Mouse (Mus musculus) embryonic facial prominence, embryonic 11.5 days (tissue): ENCODE data around the gene Hsd3b7. TPM values are rescaled to one million over a fixed set of nuclear protein-coding genes. Genes with fewer than 3 reads are reported as not detected.

Source experiments
- ATAC-seq: fragments of 200-750 bp; cut with Nextera tagmentation; replicated peaks from 2 replicates; pipeline ENCODE4 v1.8.0; 2017; ENCODE audit warnings: low read depth; ENCODE audit not compliant: insufficient number of reproducible peaks, low FRiP score, low TSS enrichment
- DNase-seq: peaks from one replicate; pipeline ENCODE4 v3.0.0-alpha.2; 2015; ENCODE audit warnings: low spot score
- H3K27ac ChIP-seq: fragments of 300-500 bp; sonication (generic); replicated peaks from 2 replicates; pipeline ENCODE4 v1.5.1; 2014; ENCODE audit warnings: mild to moderate bottlenecking, low read depth, low read length, control low read depth
- H3K27me3 ChIP-seq: fragments of 300-500 bp; sonication (generic); 2 replicates; pipeline ENCODE4 v1.6.1; 2014; ENCODE audit warnings: mild to moderate bottlenecking, low read length, moderate library complexity, mixed read lengths; ENCODE audit not compliant: control insufficient read depth, insufficient read depth
- H3K36me3 ChIP-seq: fragments of 300-500 bp; sonication (generic); replicated peaks from 2 replicates; pipeline ENCODE4 v1.6.1; 2014; ENCODE audit warnings: low read depth, mild to moderate bottlenecking, low read length, moderate library complexity, mixed read lengths; ENCODE audit not compliant: control insufficient read depth, insufficient read depth
- H3K4me1 ChIP-seq: fragments of 300-500 bp; sonication (generic); 2 replicates; pipeline ENCODE4 v1.6.1; 2014; ENCODE audit warnings: low read length, mixed read lengths; ENCODE audit not compliant: control insufficient read depth, insufficient read depth
- H3K4me2 ChIP-seq: fragments of 300-500 bp; sonication (generic); 2 replicates; pipeline ENCODE4 v1.6.1; 2014; ENCODE audit warnings: low read depth, mild to moderate bottlenecking, control low read depth, low read length, moderate library complexity
- H3K4me3 ChIP-seq: fragments of 300-500 bp; sonication (generic); 2 replicates; pipeline ENCODE4 v1.5.1; 2014; ENCODE audit warnings: low read depth, low read length, control low read depth
- H3K9ac ChIP-seq: fragments of 300-500 bp; sonication (generic); replicated peaks from 2 replicates; pipeline ENCODE4 v1.6.1; 2014; ENCODE audit warnings: mild to moderate bottlenecking, control low read depth, low read length
- H3K9me3 ChIP-seq: fragments of 300-500 bp; sonication (generic); replicated peaks from 2 replicates; pipeline ENCODE4 v1.6.1; 2016; ENCODE audit warnings: mild to moderate bottlenecking, low read length, inconsistent platforms, mixed read lengths; ENCODE audit not compliant: control insufficient read depth
- WGBS: fragments of 180-500 bp; shearing (Covaris S2); extraction: QIAGEN DNeasy Blood & Tissue Kit; methylation state at CpG from one replicate; pipeline ENCODE4 v1.1.7; 2014; 5-methylcytosine and 5-hydroxymethylcytosine counted together
- polyA plus RNA-seq: library from polyadenylated mRNA; unstranded; fragments of >200 nt; fragmentation: Nextera tagmentation; extraction: Ambion mirVana; gene quantifications from 2 replicates; pipeline ENCODE4 v1.2.1, GENCODE M21; 2014

Hsd3b7 gene
- polyA plus RNA-seq, 1 experiment from 2014 or later: 8.2 TPM

DNA sequence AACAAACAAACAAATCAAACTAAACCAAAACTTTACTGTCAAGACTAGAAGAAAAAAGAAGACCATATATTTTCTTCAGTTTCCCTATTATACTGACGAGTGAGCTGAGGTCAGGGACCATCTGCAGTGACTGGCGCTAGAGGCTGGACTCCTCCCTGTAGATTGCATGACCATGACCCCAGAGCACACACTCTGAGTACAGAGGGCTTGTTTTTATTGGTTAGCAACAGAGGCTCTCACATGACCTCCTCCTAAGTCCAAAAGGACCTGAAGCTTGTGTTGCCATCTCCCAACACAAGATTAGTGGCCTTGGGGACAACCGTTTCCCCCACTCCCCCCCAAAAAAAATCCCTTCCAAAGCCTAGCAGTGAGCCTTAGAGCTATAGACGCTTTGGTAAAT lies 13.4 kb downstream of the Hsd3b7 start:
- H3K4me1 ChIP-seq: no peaks in the 10 kb centered on the region
- H3K9me3 ChIP-seq: no peaks in the 10 kb centered on the region
- H3K4me2 ChIP-seq: no peak overlapping the region
- WGBS: 86% methylated on average over 4 of the region's 4 CpGs
- DNase-seq (no peak), ATAC-seq (no peak)
- H3K27me3 ChIP-seq: no peaks in the 10 kb centered on the region
- H3K27ac ChIP-seq: no peak overlapping the region
- H3K9ac ChIP-seq: no peak overlapping the region
- no peak overlapping the region for H3K4me3 ChIP-seq
- H3K36me3 ChIP-seq: no peaks in the 10 kb centered on the region; the same call in 1 of the 2 replicates

DNA sequence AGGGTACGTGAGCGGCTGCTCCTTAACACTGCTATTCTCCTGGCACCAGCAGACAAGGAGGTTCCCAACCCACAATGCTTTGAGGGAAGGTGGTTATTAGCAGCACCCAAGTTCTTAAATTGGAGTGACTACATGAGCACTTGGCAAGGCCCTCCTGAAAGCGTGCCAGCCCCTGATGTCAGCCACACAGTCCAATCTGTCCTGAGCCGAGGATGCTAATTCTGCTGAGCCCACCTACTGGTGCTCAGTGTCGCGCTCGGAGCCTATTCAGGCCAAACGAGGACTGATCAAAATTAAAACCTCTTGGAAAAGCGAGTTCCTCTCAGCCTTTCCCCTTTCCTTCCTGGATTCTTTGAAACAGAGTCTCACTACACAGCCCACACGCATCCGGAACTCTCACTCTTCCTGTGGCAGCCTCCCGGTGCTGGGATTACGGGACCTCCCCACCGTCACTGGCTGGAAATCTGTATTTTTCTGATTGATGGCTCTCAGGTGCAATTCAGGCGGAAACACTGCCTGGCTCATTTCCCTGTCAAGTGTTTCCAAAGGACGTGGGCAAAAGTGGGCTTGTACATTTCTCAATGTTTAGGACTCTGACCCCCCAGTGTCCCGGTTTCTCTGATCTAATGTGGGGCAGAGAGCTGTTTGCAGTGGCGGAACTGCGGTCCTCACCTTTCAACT lies 14.0 kb downstream of the Hsd3b7 start:
- no peak for DNase-seq
- Histone ChIP-seq H3K4me1 (no peaks in the 10 kb centered on the region), H3K27ac (no peak overlapping the region), H3K27me3 (no peaks in the 10 kb centered on the region), H3K9ac (no peak overlapping the region), H3K36me3 (no peaks in the 10 kb centered on the region; the same call in 1 of the 2 replicates), H3K9me3 (no peaks in the 10 kb centered on the region), H3K4me2 (no peak overlapping the region), H3K4me3 (no peak overlapping the region)
- 87% methylated on average over 19 of the region's 19 CpGs for WGBS
- no peak for ATAC-seq

DNA sequence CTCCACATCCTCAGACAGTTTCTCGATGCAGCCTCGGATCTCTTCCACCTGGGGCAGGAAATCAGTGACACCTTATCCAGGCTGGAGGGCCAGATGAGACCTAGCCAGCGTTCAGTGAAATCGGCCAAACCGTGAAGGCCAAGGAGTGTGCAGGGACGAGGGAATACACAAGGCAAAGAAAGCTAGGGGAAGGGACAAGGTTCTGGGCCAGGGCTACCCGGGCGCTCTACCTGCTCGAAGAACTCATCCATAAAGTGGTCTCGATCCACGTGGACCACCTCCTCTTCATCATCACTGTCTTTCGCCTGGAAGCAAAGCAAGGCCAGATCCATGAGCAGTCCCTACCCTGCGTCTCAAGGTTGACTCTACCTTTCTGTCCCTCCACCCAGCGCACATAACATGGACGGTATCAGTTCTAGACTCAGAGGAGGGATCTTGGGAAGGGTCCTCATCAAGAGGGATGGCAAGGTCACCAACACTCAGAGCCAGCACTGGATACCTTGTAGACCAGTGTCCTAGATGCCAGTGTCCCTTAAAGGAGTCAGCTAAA lies 14.8 kb downstream of the Hsd3b7 start:
- Histone ChIP-seq H3K4me3 (no peak overlapping the region), H3K27ac (no peak overlapping the region), H3K27me3 (no peaks in the 10 kb centered on the region), H3K9me3 (no peaks in the 10 kb centered on the region), H3K9ac (no peak overlapping the region), H3K36me3 (no peaks in the 10 kb centered on the region; the same call in 1 of the 2 replicates), H3K4me2 (no peak overlapping the region), H3K4me1 (no peaks in the 10 kb centered on the region)
- DNase-seq (no peak), ATAC-seq (no peak)
- 89% methylated on average over 15 of the region's 15 CpGs for WGBS

DNA sequence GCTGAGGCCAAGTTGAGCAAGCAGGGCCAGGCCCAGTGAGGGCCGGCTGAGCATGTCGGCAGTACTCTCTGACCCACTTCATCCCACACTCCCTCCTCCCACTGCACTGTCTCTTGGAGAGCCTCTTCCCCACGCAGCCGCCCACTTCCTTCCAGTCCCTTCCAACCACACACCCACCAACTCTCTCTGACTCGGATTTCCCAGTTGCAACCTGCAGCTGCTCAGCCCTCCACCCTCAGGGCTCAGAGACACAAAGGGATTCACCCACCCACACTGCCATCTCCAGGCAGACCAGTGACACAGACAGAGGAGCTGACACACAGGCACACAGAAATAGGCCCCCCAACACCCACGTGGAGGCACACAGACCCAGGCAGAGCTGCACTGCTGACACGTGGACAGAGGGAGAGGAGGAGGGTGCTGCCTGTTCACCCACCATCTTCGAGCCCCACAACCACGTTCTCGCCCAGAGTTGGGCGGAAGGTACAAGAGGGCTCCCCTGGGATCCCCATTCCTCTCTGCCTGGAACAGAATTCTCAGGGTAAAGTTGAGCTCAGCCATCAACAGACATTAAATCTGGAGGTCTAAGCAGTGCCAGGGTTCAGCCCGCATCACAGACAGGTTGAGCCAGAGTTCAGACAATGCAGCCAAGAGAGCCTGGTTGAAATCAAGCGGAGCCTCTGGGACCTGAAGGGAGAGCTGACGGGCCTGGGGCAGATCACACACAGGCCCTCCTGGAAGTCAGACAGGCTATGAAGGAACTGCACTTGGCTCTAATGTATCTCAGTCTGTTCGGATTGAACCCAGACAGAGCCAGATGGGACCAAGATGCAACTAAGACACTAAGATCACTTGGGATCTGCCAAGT lies 15.8 kb downstream of the Hsd3b7 start:
- no peaks in the 10 kb centered on the region for H3K27me3 ChIP-seq
- H3K36me3 ChIP-seq: no peaks in the 10 kb centered on the region
- no peak overlapping the region for H3K9ac ChIP-seq
- DNase-seq (no peak), ATAC-seq (no peak; the same call in 1 of the 2 replicates)
- H3K4me3 ChIP-seq: no peak overlapping the region
- H3K4me2 ChIP-seq: no peak overlapping the region
- WGBS: 62% methylated on average over 15 of the region's 15 CpGs
- H3K4me1 ChIP-seq: no peaks in the 10 kb centered on the region
- no peaks in the 10 kb centered on the region for H3K9me3 ChIP-seq
- no peak overlapping the region for H3K27ac ChIP-seq

DNA sequence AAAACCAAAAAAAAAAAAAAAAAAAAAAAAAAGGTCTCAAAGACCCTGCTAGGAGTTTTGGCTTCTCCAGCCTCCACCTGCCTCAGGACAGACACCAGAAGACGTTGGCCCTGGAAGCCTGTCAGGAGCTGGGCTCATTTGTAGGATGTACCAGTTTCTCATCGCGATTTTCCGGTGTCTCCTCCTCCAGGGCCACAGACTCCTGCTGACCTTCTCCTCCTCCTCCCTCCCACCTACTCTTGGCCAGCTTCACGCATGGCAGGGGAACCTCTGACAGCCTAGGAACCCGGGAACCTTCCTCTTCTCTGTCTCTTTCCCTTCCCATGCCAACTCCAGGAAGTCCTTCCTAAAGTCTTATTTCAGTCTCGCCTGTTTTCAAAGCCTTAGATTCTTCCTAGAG lies 16.6 kb downstream of the Hsd3b7 start:
- ATAC-seq (no peak), DNase-seq (no peak)
- 72% methylated on average over 7 of the region's 7 CpGs for WGBS

DNA sequence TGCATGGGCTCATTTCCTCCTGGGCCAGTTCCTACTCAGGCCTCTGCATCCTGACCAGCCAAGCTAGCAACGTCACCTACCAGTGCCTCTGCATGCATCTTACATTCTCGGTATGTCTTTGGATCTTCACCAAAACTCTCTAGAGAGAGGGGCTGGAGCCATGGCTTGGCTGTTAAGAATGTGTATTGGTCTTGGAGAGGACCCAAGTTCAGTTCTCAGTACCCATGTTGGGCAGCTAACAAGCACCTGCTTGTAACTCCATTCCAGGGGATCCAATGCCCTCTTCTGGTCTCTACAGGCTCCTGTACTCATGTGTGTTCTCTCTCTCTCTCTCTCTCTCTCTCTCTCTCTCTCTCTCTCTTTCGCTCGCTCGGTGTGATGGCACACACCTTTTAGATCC lies 17.4 kb downstream of the Hsd3b7 start:
- ATAC-seq (no peak), DNase-seq (no peak)
- Histone ChIP-seq H3K36me3 (no peaks in the 10 kb centered on the region), H3K4me2 (no peak overlapping the region), H3K9ac (no peak overlapping the region), H3K4me3 (no peak overlapping the region), H3K27ac (no peak overlapping the region), H3K4me1 (no peaks in the 10 kb centered on the region), H3K27me3 (no peaks in the 10 kb centered on the region), H3K9me3 (no peaks in the 10 kb centered on the region)
- 96% methylated on average over 5 of the region's 5 CpGs for WGBS

More for the DNA sequence above, 16.6 kb downstream of the Hsd3b7 start:
- Histone ChIP-seq H3K36me3 (no peaks in the 10 kb centered on the region), H3K4me3 (no peak overlapping the region), H3K27ac (no peak overlapping the region), H3K27me3 (no peaks in the 10 kb centered on the region), H3K4me1 (no peaks in the 10 kb centered on the region), H3K9ac (no peak overlapping the region), H3K4me2 (no peak overlapping the region), H3K9me3 (no peaks in the 10 kb centered on the region)

DNA sequence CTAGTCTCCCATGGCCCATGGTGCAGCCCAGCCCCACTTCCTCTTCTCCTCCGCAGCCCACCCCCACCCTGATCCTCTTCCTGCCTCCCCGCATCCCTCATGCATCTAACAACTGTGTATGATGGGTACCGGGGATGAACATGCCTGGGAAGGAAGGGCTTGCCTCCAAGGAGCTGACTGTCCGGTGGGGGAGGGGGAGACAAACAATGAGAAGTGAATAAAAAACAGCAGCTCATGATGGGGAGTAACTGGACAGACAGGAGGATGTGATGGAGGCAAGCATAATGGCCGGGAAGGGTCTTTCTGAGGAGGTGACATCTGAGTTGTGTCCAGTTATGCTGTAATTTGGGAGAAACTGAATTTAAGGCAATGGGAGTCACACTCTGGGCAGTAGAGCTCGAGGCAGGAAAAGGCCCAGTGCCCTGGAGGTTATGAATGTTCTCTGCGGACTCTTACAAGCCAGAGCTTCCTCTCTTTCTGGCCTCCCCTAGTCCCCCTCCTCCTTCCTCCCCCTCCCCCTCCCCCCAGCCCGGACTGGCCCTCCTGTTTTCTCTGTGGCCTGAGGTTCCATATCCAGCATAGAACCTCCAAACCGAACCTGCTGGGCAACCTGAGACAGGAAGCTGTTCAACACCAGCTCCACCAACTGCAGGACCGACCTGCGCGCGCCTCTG lies 20.6 kb downstream of the Hsd3b7 start:
- no peak overlapping the region for H3K4me3 ChIP-seq
- WGBS: 56% methylated on average over 13 of the region's 13 CpGs
- no peak for DNase-seq
- no peak overlapping the region for H3K9ac ChIP-seq
- H3K4me1 ChIP-seq: no peaks in the 10 kb centered on the region
- no peak overlapping the region for H3K27ac ChIP-seq
- H3K4me2 ChIP-seq: no peak overlapping the region
- ATAC-seq: no peak
- no peaks in the 10 kb centered on the region for H3K27me3 ChIP-seq
- H3K36me3 ChIP-seq: no peaks in the 10 kb centered on the region
- H3K9me3 ChIP-seq: no peaks in the 10 kb centered on the region
